Mouse (Mus musculus) neural tube, embryonic 15.5 days (tissue): ENCODE measurements at regions not wholly inside any gene's neighbourhood (a gene's known extent, or its start where the extent isn't known, plus 50 kb on each side); places are given as distances from the start of the nearest gene placed in this dataset.

Experiments used
- ATAC-seq: fragments of 200-750 bp; cut with Nextera tagmentation; 2 replicates; pipeline ENCODE4 v1.8.0; 2017; ENCODE audit warnings: mild to moderate bottlenecking, moderate TSS enrichment, moderate library complexity; ENCODE audit not compliant: low FRiP score
- H3K27ac ChIP-seq: fragments of 300-500 bp; sonication (generic); replicated peaks from 2 replicates; pipeline ENCODE4 v1.5.1; 2015; ENCODE audit warnings: mild to moderate bottlenecking, inconsistent platforms
- H3K27me3 ChIP-seq: fragments of 300-500 bp; sonication (generic); replicated peaks from 2 replicates; pipeline ENCODE4 v1.6.1; 2015; ENCODE audit warnings: inconsistent platforms
- H3K36me3 ChIP-seq: fragments of 300-500 bp; sonication (generic); 2 replicates; pipeline ENCODE4 v1.6.1; 2015; ENCODE audit warnings: inconsistent platforms
- H3K4me1 ChIP-seq: fragments of 300-500 bp; sonication (generic); 2 replicates; pipeline ENCODE4 v1.6.1; 2015; ENCODE audit warnings: inconsistent platforms
- H3K4me2 ChIP-seq: fragments of 300-500 bp; sonication (generic); 2 replicates; pipeline ENCODE4 v1.6.1; 2015; ENCODE audit warnings: inconsistent platforms, mild to moderate bottlenecking, moderate library complexity
- H3K4me3 ChIP-seq: fragments of 300-500 bp; sonication (generic); replicated peaks from 2 replicates; pipeline ENCODE4 v1.5.1; 2015; ENCODE audit warnings: mild to moderate bottlenecking, inconsistent platforms
- H3K9ac ChIP-seq: fragments of 300-500 bp; sonication (generic); replicated peaks from 2 replicates; pipeline ENCODE4 v1.6.1; 2015; ENCODE audit warnings: mild to moderate bottlenecking, inconsistent platforms
- H3K9me3 ChIP-seq: fragments of 300-500 bp; sonication (generic); replicated peaks from 2 replicates; pipeline ENCODE4 v1.6.1; 2016; ENCODE audit warnings: inconsistent platforms
- WGBS: fragments of 180-500 bp; shearing (Covaris S2); methylation state at CpG from one replicate; pipeline ENCODE4 v1.1.7; 2015; ENCODE audit warnings: mixed read lengths; 5-methylcytosine and 5-hydroxymethylcytosine counted together

DNA sequence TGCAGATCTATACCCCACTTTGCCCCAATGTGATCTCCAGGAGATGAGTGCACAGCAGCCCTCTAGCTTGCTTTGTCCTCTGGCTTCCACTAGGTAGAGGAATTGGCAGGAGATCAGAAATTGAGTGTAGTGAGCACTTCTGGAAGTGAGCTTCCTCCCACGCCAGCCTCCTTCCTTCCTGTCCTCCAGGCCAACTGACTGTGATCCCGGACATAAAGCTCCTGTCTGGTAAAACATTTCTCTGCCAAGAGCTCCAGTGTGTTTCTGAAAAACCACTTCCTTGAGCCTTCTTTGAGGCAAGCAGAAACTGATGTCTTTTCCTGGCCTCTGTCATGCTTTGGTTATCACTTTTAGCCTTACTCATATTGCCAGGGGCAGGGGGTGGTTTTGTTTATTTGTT, 197.5 kb downstream of the Mreg start:
- ATAC-seq, result no peak
- Histone ChIP-seq H3K27me3 (no peaks in the 10 kb centered on the region), H3K27ac (0 out of 2 replicates have a peak overlapping the region, but pooled peaks have one; percentile 23), H3K4me2 (no peak overlapping the region), H3K4me3 (no peak overlapping the region), H3K9me3 (no peaks in the 10 kb centered on the region), H3K4me1 (peaks cover 5% of the 10 kb centered on the region; the same call in 1 of the 2 replicates), H3K9ac (no peak overlapping the region), H3K36me3 (no peaks in the 10 kb centered on the region)
- WGBS, result 86% methylated on average over 2 of the region's 2 CpGs

DNA sequence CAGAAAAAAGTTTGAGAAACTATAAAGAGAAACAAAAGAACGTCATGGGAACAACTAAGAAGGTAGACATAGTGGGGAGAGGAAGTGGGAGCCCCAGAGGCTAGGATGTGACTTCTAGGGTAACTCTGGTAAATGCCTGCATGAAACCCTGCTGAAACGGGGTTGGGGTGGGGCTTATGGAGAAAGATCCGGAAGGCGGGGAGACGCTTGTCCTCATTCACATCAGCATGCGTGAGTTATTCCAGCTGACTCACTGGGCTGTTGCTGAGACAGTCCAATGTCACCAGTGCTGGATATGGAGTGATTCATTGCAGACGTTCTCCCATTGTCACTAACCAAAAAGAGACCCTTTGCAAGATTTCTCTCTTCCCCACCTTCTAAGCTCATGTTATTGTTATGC, 198.2 kb downstream of the Mreg start:
- peaks cover 5% of the 10 kb centered on the region; the same call in 1 of the 2 replicates for H3K4me1 ChIP-seq
- WGBS, result 73% methylated on average over 7 of the region's 7 CpGs
- no peak for ATAC-seq

DNA sequence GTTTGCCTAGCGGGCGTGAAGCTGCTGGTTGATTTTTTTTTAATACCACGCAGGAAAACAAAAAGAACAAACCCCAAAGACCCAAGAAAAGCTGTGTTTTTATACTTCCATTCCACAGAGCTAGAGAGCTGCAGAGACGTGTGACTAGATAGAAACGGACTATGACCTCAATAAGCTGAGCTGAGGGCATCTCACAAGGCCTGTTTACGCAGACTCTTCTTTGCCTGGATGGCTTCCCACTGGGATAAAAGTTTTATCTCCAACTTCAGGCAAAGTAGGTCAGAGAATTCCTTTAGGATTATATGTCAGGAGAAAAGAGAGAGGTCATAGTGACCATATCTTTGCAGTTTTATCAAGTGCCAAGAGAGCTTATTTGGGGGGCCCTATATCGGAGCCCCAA, 199.4 kb downstream of the Mreg start:
- WGBS, result 84% methylated on average over 7 of the region's 7 CpGs
- Histone ChIP-seq H3K9ac (no peak overlapping the region), H3K27ac (no peak overlapping the region), H3K4me1 (peaks cover 5% of the 10 kb centered on the region; the same call in 1 of the 2 replicates), H3K9me3 (no peaks in the 10 kb centered on the region), H3K4me3 (no peak overlapping the region), H3K4me2 (no peak overlapping the region), H3K36me3 (no peaks in the 10 kb centered on the region), H3K27me3 (no peaks in the 10 kb centered on the region)
- ATAC-seq, result no peak

More for the DNA sequence above, 198.2 kb downstream of the Mreg start:
- Histone ChIP-seq H3K9me3 (no peaks in the 10 kb centered on the region), H3K36me3 (no peaks in the 10 kb centered on the region), H3K4me2 (no peak overlapping the region), H3K4me3 (no peak overlapping the region), H3K9ac (no peak overlapping the region), H3K27me3 (no peaks in the 10 kb centered on the region), H3K27ac (no peak overlapping the region)

DNA sequence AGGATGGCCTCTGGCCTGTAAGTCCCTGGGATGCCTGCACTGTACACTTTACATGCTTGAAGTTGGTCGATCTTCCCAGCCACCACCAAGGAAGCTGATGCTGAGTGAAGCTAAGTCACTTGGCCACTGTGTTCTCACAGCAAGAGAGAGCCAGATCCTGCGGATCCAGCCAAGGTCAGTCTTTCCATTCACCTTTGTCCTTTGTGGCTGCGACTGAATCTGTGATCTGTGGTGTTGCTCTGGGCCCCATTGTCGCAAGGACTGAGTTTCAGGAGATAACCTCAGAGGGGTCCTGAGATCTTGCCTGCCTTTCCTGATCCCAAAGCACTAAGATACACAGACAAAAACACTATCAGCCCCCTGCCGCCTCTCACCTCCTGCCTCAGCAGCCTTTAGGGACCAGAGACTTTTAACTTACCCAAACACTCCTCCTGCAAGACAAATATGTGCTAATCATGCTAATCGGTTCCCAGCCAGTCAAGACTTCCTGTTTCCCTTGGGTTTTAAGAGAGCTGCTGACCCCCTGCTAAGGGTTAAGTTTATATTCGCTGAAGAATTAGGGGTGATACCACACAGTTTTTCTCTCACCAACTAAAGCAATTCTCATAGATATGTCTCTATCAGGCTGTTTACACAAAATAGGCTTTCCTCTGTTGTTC, 202.7 kb downstream of the Mreg start:
- no peaks in the 10 kb centered on the region for H3K36me3 ChIP-seq
- H3K4me3 ChIP-seq, result no peak overlapping the region
- no peak overlapping the region for H3K4me2 ChIP-seq
- no peak overlapping the region for H3K27ac ChIP-seq
- no peaks in the 10 kb centered on the region for H3K9me3 ChIP-seq
- no peak for ATAC-seq
- H3K27me3 ChIP-seq, result no peaks in the 10 kb centered on the region
- no peaks in the 10 kb centered on the region; the same call in 1 of the 2 replicates for H3K4me1 ChIP-seq
- H3K9ac ChIP-seq, result no peak overlapping the region
- 57% methylated on average over 7 of the region's 7 CpGs for WGBS

DNA sequence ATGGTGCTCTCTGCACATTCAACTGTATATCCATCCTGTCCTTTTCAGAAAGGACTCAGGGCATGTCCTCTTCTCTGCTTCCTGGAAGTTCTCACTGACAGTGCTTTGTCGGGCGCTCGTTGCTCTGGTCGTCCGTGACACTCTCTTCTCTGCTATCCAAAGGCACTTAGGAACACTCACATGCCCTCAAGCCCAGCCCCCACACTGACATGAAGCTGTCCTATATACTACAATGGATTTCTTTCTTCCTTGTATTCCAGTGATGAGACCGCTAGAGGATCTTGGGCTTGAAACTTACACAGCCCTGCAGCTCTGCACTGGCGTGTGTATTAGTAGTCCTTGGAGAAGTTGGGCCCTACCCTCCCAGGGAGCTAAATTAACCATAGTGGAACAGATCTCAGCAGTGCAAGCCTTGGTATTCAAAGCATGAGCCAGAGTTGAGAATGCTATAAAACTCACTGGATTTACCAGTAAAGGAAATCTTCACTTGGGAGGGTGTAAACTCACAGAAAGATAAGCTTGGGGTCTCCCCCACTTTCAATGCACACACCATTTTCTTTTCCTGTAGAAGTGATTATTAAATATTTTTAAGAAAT, 205.3 kb downstream of the Mreg start:
- no peak overlapping the region for H3K4me3 ChIP-seq
- no peaks in the 10 kb centered on the region for H3K9me3 ChIP-seq
- H3K27ac ChIP-seq, result no peak overlapping the region
- peaks cover 8% of the 10 kb centered on the region; the same call in 1 of the 2 replicates for H3K4me1 ChIP-seq
- 66% methylated on average over 7 of the region's 7 CpGs for WGBS
- no peak overlapping the region for H3K4me2 ChIP-seq
- no peaks in the 10 kb centered on the region for H3K36me3 ChIP-seq
- ATAC-seq, result no peak
- H3K9ac ChIP-seq, result no peak overlapping the region
- no peaks in the 10 kb centered on the region for H3K27me3 ChIP-seq

DNA sequence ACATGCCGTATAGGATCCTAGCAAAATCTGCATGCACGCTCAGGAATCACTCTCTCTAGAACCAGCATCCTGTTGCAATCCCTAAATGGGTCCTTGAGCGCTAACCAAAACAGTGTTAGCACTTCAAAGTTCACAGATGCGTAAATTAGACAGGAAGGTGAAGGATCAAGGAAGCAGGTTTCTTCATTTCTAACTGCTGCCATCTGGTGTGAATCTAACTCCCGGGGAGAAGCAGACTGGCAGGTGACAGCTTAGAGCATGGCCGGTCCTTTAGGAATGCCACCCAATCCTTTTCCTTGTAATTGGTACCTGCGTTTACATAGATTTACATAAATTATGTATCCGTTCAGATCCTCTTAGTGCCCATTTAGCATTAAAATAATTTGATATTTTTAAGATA, 206.2 kb downstream of the Mreg start:
- 52% methylated on average over 8 of the region's 8 CpGs for WGBS
- no peaks in the 10 kb centered on the region for H3K27me3 ChIP-seq
- H3K27ac ChIP-seq, result no peak overlapping the region
- H3K4me2 ChIP-seq, result no peak overlapping the region
- no peak overlapping the region for H3K4me3 ChIP-seq
- H3K36me3 ChIP-seq, result no peaks in the 10 kb centered on the region
- ATAC-seq, result no peak
- peaks cover 8% of the 10 kb centered on the region; the same call in 1 of the 2 replicates for H3K4me1 ChIP-seq
- H3K9ac ChIP-seq, result no peak overlapping the region
- no peaks in the 10 kb centered on the region for H3K9me3 ChIP-seq

DNA sequence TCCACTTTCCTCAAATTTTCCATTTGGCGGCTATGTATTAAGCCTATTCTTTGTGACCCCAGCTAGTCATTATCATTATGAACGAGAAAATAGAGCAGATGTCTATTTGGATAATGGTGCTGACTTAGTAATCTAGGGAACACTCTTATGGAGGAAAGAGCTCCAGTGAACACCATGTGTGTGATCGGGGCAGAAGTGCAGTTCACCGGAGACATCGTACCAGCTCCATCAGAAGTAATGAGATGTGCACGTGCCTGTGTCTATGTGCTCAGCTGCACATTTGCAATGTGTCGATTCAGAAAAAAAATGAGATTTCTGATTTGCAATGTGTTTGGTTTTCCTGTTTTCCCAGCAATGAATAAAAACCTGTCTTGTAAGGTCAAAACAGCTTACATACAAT, 206.6 kb downstream of the Mreg start:
- Histone ChIP-seq H3K4me1 (peaks cover 8% of the 10 kb centered on the region; the same call in 1 of the 2 replicates), H3K9me3 (no peaks in the 10 kb centered on the region), H3K4me3 (no peak overlapping the region), H3K9ac (no peak overlapping the region), H3K4me2 (no peak overlapping the region), H3K27me3 (no peaks in the 10 kb centered on the region), H3K27ac (no peak overlapping the region), H3K36me3 (no peaks in the 10 kb centered on the region)
- ATAC-seq, result no peak
- 55% methylated on average over 7 of the region's 7 CpGs for WGBS

DNA sequence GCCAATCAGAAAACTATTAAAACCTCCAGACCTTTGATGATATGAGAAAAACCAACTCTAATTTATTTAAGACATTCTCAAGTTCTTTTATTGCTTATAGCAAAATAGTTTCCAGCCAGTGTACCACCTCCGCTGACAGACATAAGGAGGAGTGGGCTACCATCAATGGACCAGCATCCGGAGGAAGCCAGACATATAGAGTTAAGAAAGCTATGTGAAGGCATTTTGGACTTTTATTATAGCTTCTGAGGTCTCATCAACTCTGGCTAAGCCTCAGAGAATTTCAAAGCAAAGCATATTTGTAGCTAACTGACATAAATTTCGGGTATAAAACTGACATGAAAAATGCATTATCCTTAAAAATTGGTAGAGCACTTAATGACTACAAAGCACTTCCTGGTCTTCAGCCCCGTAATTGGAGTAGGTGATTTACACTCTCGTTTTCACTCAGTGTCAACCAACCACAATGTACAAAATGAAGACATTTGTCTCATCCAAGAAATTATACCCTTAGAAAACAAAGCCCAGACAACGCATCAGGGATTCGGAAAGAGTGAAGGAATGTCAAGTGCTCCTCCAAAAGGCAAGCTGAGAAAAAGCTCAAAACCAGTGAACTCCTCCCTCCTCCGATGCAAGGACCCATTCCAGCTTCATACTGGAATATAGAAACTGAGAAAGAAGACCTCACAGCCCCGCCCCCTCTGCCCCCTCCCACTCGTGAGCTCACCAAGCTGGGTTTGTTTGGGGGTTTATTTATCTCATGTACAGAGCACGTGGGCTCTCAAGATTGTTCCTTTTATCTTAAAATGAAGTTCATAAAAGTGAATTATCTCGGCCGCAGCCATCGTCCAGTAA, 208.5 kb downstream of the Mreg start:
- ATAC-seq, result no peak
- H3K9me3 ChIP-seq, result no peaks in the 10 kb centered on the region
- WGBS, result 76% methylated on average over 14 of the region's 14 CpGs

DNA sequence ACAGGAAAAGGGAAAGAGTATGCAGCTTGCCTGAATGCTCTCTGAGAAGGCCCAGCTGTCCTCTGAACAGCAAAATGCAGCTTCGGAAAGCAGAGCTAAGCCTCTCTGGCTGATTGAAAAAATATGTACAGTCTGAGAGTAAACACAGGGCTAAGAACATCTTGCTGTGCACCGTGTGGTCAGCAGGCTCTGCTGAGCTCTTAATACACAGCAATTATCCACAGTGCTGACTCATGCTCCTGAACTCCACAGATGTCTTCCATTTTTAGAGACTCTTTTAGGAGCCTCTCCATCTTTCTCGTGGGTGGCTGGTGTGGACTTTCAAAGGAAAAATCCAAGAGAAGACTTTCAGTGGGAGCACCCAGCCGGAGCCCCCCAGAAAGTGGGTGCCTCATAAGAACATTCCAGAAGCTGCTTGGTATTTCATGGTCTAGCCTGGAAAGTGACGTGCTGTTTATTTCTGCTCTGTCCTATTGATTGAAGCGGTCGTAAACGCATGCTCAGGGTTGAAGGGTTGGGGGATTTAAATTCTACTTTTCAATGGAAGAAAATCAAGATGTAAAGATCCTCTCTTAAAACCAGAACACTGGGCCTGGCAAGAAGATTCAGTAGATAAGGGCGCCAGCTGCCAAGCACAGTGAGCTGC, 209.5 kb downstream of the Mreg start:
- H3K9me3 ChIP-seq, result no peaks in the 10 kb centered on the region
- H3K36me3 ChIP-seq, result no peaks in the 10 kb centered on the region
- no peak overlapping the region for H3K9ac ChIP-seq
- WGBS, result 73% methylated on average over 9 of the region's 9 CpGs
- H3K27me3 ChIP-seq, result no peaks in the 10 kb centered on the region
- no peak overlapping the region for H3K27ac ChIP-seq
- ATAC-seq, result no peak
- H3K4me1 ChIP-seq, result peaks cover 8% of the 10 kb centered on the region; the same call in 1 of the 2 replicates
- no peak overlapping the region for H3K4me3 ChIP-seq
- H3K4me2 ChIP-seq, result no peak overlapping the region

More for the DNA sequence above, 208.5 kb downstream of the Mreg start:
- peaks cover 8% of the 10 kb centered on the region; the same call in 1 of the 2 replicates for H3K4me1 ChIP-seq
- no peaks in the 10 kb centered on the region for H3K36me3 ChIP-seq
- no peak overlapping the region for H3K27ac ChIP-seq
- H3K4me3 ChIP-seq, result no peak overlapping the region
- no peak overlapping the region for H3K4me2 ChIP-seq
- H3K27me3 ChIP-seq, result no peaks in the 10 kb centered on the region
- H3K9ac ChIP-seq, result no peak overlapping the region

DNA sequence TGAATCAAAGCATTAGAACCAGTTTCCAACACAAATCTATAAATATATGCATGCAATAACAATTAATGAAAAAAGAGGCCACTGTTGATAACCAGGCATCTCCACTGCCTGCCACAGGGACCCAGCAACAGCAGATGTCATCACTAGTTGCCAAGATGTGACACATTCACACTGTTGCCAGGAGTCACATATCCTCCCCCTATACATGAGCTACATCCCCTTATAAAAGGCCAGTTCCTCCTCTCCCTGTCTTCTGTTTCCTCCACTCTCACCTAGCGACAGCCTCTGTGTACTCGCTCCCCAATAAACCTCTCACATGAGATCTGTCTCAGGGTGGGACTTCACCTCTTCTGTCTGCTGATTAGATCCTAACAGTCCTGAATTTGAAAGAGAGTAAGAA, 211.4 kb downstream of the Mreg start:
- Histone ChIP-seq H3K4me1 (peaks cover 14% of the 10 kb centered on the region; the same call in 1 of the 2 replicates), H3K9ac (no peak overlapping the region), H3K9me3 (no peaks in the 10 kb centered on the region), H3K27me3 (no peaks in the 10 kb centered on the region), H3K36me3 (no peaks in the 10 kb centered on the region), H3K4me3 (no peak overlapping the region), H3K4me2 (no peak overlapping the region), H3K27ac (no peak overlapping the region)
- 81% methylated on average over 2 of the region's 2 CpGs for WGBS
- no peak for ATAC-seq

DNA sequence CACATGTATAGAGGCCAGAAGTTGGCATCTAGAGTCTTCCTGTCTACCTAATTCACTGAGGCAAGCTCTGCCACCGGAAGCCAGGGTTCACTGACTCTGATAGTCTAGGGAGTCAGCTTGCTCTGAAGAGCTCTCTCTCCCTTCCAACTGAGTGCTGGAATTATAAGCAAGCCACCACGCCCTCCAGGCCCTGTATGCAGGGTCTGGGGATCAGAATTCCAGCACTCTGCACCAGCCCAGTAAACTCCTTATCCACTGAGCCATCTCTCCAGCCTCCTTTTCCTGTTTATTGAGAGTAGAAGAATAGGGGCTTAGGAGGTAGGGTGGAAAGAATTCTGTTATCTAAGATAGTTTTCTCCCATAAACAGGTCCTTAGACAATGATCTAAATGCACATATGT, 215.3 kb downstream of the Mreg start:
- WGBS, result 76% methylated on average over 2 of the region's 2 CpGs
- no peak for ATAC-seq
- no peaks in the 10 kb centered on the region for H3K27me3 ChIP-seq

More for the DNA sequence above, 215.3 kb downstream of the Mreg start:
- H3K9me3 ChIP-seq, result no peaks in the 10 kb centered on the region
- no peaks in the 10 kb centered on the region for H3K36me3 ChIP-seq
- no peak overlapping the region for H3K27ac ChIP-seq
- H3K4me2 ChIP-seq, result no peak overlapping the region
- H3K4me3 ChIP-seq, result no peak overlapping the region
- peaks cover 6% of the 10 kb centered on the region; the same call in 1 of the 2 replicates for H3K4me1 ChIP-seq
- H3K9ac ChIP-seq, result no peak overlapping the region
